Mouse (Mus musculus) testis, postnatal 10 days (tissue): ENCODE results near the gene Pafah1b3.

Experiments
- DNase-seq: peaks from one replicate; pipeline ENCODE4 v3.0.0; 2021; ENCODE audit warnings: low spot score

The Pafah1b3 gene

GRCm38 (mm10) chr7:25305481-25305880 lies 7.7 kb upstream of the Pafah1b3 start:
- no peak for DNase-seq

GRCm38 (mm10) chr7:25303685-25304006 lies 5.9 kb upstream of the Pafah1b3 start:
- no peak for DNase-seq

DNA sequence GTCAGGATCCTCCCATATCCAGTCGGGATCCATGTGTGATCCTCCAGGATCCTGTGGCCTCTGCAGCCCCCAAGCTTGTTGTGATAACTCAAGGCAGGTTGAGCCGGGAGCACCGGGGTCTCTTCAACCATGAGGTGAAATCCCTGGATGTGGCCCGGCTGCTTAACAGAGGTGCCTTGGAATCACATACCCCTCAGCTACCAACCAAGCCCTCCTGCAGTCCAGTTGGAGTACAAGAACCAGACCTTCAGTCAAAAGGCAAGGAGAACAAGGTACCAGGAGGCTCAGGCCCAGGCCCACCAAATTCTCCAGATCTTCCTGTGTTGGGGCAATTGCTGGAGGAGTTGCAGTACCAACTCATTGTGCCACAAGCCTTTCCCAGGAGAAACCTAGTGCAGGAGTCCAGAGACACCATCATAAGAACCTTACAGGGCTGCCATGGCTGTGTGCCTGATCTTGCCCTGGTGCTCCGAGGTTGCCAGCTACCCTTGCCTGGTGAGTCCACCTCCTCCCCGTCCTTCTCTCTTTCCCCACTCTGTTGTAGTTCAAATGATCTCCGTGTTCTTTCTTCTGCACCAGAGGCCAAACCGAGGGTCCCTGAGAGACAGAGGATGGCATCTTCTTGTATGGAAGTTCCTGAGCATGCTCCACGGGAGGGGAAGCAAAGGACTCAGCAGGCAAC lies 5.4 kb upstream of the Pafah1b3 start:
- no peak for DNase-seq

GRCm38 (mm10) chr7:25301063-25301462 lies 3.3 kb upstream of the Pafah1b3 start, which contains the start of gene Prr19:
Gene Prr19 (plus strand): TSS chr7:25301411.
- peak; percentile 78 for DNase-seq

DNA sequence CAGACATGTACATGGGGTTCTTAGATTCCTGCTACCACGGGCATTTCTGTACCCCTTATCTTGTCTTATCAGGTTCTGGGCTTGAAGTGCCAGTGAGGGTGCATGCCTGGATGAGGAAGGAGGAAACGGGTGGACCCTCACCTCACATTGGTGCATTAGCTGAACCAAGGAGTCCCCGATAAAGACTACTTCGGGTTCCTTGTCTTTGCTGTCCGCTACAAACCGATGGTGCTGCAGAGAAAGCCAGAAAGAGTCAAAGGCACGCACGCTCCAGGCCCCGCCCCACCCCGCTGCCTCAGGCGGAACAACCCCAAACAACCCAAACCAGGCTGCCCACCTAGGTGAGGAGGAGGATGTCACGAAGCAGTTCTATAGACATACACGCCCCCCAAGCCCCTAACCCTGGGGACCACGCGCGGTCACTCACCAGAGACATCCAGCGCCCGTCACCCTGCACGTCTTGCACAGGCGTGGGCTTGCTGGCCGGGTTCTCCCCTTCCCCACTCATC lies 787 bp downstream of the Pafah1b3 start:
- DNase-seq: peak; percentile 73

DNA sequence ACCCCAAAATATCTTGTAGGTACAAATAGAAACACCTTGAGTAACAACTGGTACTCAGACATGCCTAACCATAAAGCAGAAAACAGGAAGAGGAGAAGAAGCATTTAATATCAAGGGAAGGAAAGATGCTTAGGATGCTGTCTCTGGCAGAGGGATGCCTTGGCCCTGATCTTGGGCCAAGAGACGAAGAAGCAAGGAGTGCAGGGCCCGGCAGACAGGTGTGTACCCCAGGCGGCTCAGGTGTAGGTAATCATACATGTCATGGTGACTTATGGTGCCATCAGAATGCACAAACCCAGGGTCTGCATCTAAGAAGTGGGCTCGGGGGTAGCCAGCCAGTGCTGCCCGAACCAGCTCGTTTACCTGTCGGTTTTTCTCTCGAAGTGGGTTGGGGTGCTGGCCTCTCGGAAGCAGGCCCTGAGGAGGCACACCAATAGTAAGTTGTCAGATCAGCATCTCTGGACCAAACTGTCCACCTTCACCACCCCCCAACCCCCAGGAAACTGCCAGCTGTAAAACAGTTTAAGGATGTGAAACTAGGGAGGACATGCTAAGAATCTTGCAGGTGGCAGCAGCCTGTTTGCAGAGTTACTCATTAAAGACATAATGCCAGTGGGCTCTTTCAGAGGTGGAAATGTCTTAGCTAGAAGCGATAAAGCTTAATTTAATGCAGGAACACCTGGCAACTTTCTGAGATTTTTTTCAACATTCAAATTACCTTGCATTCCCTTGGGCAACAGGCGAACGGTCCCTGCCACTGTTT lies 2.6 kb downstream of the Pafah1b3 start:
- DNase-seq: peak; percentile 40

GRCm38 (mm10) chr7:25294495-25294894 lies 3.3 kb downstream of the Pafah1b3 start:
- no peak for DNase-seq

DNA sequence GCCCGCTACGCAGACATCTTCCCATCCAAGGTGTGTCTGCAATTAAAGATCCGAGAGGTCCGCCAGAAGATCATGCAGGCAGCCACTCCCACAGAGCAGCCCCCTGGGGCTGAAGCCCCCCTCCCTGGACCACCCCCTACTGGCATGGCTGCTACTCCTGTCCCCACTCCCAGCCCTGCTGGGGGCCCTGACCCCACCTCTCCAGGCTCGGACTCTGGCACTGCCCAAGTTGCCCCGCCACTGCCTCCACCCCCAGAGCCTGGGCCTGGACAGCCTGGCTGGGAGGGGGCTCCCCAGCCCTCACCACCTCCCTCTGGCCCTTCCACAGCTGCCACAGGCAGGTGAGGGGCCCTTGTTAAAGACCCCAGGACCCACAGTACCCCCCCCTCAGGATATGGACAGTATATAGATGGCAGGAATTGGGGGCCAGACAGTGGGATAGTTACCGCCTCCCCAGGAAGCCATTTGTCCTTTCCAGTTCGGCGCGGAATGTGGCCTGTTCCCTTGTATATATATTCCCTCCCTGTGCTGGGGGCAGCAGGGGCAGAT lies 4.5 kb downstream of the Pafah1b3 start:
- peak; percentile 51 for DNase-seq

- peak; percentile 59 for DNase-seq
Observed at GRCm38 (mm10) chr7:25292107-25292506, 5.7 kb downstream of the Pafah1b3 start.

DNA sequence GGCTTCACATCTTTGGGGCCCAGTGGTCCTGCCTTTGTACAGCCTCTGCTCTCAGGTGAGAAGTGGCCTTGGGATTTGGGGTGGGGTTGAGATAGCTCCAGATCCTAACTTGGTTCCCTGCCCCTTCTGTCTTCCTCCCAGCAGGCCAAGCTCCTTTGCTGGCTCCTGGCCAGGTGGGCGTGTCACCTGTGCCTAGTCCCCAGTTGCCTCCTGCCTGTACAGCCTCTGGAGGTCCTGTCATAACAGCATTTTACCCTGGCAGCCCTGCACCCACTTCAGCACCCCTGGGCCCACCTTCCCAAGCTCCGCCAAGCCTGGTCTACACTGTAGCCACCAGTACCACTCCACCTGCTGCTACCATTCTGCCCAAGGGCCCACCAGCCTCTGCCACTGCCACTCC lies 6.9 kb downstream of the Pafah1b3 start:
- DNase-seq: peak; percentile 85

DNA sequence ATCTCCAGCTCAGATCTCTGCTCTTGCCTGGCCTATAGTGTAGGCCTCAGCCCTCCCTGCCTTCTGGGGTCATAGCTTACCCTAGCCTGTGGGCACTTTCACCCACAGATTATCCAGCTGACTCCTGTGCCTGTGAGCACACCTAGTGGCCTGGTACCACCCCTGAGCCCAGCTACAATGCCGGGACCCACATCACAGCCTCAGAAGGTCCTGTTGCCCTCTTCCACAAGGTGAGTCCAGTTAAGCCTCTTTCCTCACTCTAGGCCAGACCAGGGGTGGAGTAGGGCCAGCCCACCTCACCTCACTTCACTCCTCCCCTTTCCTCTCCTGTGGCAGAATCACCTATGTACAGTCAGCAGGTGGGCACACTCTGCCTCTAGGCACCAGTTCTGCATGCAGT lies 7.3 kb downstream of the Pafah1b3 start:
- DNase-seq: no peak

GRCm38 (mm10) chr7:25289925-25290324 lies 7.9 kb downstream of the Pafah1b3 start:
- DNase-seq: no peak

DNA sequence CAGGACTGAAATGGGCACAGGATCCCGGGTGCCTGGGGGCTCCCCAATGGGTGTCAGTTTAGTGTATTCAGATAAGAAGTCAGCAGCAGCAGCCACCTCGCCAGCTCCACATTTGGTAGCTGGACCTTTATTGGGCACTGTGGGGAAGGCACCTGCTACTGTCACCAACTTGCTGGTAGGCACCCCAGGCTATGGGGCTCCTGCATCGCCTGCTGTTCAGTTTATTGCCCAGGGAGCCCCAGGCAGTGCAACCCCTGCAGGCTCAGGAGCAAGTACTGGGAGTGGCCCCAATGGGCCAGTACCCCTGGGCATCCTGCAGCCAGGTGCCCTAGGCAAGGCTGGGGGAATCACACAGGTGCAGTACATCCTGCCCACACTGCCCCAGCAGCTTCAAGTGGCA lies 9.1 kb downstream of the Pafah1b3 start:
- DNase-seq: no peak

DNA sequence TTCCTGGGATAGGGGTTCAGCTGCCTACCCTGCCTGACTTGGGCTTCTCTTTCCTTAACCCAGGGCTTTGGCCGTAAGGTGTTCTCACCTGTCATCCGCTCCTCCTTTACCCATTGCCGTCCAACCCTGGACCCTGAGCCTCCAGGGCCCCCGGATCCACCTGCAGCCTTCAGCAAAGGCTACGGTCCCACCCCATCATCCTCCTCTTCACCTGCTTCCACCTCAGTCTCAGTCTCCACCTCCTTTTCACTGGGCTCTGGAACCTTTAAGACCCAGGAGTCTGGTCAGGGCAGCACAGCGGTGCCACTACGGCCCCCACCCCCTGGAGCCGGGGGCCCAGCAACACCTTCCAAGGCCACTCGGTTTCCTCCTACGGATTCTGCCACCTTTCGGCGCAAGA lies 9.8 kb downstream of the Pafah1b3 start:
- no peak for DNase-seq

- peak; percentile 49 for DNase-seq
Observed at GRCm38 (mm10) chr7:25286989-25287388, 10.8 kb downstream of the Pafah1b3 start.

- peak; percentile 47 for DNase-seq
Observed at GRCm38 (mm10) chr7:25285511-25286238, 12.1 kb downstream of the Pafah1b3 start.

- DNase-seq: peak; percentile 76
Observed at GRCm38 (mm10) chr7:25284766-25285165, 13.0 kb downstream of the Pafah1b3 start.

- no peak for DNase-seq
Observed at GRCm38 (mm10) chr7:25284171-25284570, 13.6 kb downstream of the Pafah1b3 start.

- peak; percentile 54 for DNase-seq
Observed at GRCm38 (mm10) chr7:25283637-25284036, 14.1 kb downstream of the Pafah1b3 start.

DNA sequence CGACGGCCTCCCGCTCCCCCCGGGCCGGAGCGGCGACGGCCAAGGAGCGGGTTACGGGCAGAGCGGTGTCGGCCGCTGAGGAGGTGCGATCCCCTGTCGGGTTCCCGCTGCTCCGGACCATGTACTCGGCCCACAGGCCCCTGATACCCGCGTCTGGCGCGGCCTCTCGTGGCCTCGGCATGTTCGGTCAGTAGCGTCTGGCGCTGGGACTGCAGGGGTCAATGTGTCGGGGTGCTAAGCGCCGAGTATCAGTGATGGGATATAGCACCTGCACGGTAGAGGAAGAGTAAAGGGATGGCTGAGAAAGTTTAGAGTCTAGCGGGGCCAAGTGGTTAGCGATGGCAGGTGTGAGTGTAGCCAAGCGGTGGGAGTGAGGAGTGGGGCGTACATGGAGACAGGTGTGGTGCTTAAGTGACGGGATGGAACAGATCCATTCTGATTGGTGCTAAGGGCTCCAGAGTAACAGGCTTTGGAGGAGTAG lies 15.0 kb downstream of the Pafah1b3 start:
- peak; percentile 75 for DNase-seq

DNA sequence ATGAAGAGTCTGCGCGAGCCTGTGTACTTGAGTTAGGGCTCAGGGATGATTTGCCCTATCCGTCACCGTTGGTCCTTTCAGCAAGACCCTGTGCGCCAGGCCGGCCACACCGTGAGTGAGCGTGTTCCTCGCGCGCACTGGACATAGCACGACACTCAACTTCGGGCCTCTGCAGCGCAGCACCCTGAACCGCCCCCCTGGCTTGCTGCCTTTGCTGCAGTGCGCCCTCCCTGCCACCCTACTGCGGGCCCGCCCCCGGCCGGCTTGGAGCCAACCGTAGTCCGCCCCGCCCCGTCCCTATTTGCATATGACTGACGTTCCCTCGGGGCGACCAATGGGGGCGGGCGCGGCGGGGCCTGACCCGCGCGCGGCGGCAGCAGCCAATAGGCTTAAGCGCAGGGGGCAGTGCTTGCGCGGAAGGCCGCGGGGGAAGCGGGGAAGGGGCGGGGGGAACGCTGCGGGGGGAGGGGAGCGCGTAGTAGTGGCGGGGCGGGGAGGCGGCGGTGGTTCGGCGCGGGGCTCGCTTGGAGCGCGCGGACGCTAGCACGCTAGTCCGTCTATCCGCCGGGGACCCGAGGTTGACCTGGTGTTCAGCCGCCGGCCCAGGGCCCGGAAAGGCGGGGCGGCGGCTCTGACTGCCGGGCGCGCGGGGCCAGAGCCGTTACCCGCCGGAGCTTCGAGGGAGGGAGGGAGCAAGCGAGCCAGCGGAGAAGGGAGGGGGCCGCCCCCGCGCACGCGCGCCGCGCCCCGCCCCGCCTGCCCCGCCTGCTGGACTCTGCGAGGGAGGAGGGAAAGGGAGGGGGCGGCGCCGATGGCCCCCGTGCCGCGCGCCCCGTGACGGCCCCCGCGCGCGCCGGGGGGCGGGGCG lies 15.8 kb downstream of the Pafah1b3 start:
- peak; percentile 99 for DNase-seq
